Mouse (Mus musculus) layer of hippocampus, postnatal 25 days (tissue): ENCODE data around the gene Cyp2d9. TPM values are rescaled to one million over a fixed set of nuclear protein-coding genes. Genes with fewer than 3 reads are reported as not detected.
"Not testable (repeated sequence)": the region's sequence is repeated elsewhere in the genome, so short reads cannot be mapped to it uniquely, and the experiment has no call there.

Experiments
- DNase-seq, 2 experiments: peaks; one replicate each; pipeline ENCODE4 v3.0.0; 2022; ENCODE audit warnings: mixed read lengths in 2 of 2, low spot score in 1 of 2; ENCODE audit errors: extremely low spot score in 1 of 2
- microRNA-seq, 2 experiments: library from miRNA; unstranded; fragments of <30 nt; microRNA quantifications; one replicate each; pipeline ENCODE4 v1.2.0; 2021
- total RNA-seq, 2 experiments: library from RNA; stranded (reverse); gene quantifications; 2 replicates each; pipeline ENCODE4 v1.2.3; 2021

Cyp2d9 gene
- total RNA-seq, 2 experiments from 2014 or later: 0.22 TPM; not detected in 1

DNA sequence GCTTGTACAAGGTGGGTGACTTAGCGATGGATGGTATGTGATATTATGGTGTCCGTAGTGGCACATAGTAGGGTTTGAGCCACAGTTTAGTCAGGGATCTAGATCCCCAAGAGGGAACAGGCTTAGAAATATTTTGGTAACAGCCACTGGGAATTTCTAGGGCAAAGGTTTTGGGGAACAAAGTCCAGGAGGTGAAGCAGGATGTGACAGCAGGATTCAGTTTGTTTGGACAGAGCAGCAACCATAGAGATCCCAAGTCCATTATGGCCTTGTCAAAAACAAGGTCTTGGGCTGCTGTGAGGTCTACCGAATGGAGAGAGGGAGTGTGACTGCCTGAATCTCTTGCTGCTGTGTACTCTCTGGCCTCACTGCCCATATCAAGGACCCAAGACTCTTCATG is 10.4 kb downstream of the Cyp2d9 start:
- no peak for DNase-seq

GRCm38 (mm10) chr15:82445196-82445595 is 12.0 kb downstream of the Cyp2d9 start:
- no peak for DNase-seq

DNA sequence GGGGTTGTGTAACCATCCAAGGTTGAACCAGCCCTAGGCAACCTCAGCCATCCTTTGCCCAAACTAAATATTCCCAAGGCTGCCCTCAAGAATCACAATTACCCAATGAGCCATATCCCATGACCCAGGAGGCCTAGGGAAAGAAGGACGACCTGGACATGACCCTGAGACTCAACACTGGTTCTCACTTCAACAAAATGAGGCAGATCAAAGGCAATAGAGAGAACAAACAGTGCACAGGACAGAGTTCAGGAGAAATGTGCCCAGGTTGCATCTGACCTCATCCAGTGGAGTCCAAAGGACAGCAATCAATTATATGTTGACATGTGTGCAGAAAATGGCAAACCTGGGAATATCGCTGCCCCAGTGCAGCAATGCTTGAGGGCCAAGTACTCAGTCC is 16.8 kb downstream of the Cyp2d9 start:
- not testable (repeated sequence) for DNase-seq

DNA sequence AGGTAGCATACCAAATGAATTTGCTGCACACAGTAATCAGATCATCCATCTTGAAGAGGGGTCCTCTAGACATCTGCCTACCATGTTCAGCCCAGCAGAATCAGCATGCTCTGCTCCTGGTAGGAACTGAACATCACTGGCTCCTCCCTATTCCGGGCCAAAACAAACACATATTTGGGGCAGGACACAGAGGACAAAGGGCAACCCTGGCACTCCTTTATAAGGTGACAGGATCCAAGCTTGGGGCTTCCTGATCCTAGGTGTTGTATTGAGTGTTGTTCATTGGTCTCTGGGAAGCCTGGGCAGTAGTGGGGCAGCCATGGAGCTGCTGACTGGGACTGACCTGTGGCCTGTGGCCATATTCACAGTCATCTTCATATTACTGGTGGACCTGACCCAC is 18.9 kb downstream of the Cyp2d9 start:
- not testable (repeated sequence) for DNase-seq

GRCm38 (mm10) chr15:82453501-82453900 is 20.3 kb downstream of the Cyp2d9 start:
- not testable (repeated sequence) for DNase-seq

GRCm38 (mm10) chr15:82456086-82456790 is 23.0 kb downstream of the Cyp2d9 start:
- not testable (repeated sequence) for DNase-seq

- DNase-seq: no peak
Measured at GRCm38 (mm10) chr15:82457064-82458021, 24.1 kb downstream of the Cyp2d9 start.

- DNase-seq: not testable (repeated sequence)
Measured at GRCm38 (mm10) chr15:82459266-82459665, 26.0 kb downstream of the Cyp2d9 start.

GRCm38 (mm10) chr15:82464701-82465100 is 31.5 kb downstream of the Cyp2d9 start:
- no peak for DNase-seq

DNA sequence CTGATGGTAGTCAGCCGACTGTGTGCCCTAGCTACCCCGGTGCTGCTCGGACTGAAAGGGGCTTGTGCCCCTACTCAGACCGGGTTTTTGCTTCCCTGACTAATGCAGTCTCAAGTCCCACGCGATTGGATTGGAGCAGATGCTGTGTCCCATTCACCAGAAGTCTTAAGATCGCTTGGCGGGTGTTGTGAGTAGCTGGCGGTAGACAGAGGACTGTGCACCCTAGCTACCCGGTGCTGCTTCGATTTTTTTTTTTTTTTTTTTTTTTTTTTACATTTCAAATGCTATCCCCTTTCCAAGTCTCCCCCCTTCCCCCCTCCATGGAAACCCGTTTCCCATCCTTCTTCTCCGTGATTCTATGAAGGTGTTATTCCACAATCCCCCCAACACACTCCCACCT is 61.0 kb downstream of the Cyp2d9 start:
- DNase-seq: not testable (repeated sequence)

Small RNA genes within 50 kb of the gene (microRNA-seq; reads per million reads assigned to microRNA genes)
- gene Gm25990: 0 reads per million in 2 experiments
- gene Gm27331: 0 reads per million in 2 experiments
- 0 reads per million in 2 experiments for gene Gm27622
- 0 reads per million in 2 experiments for gene Gm27825
- 0 reads per million in 2 experiments for gene Mir7684

Other genes with a start within 250 kb of the Cyp2d9 start
- 1 to 10 TPM; 1.4 to 1.9 TPM for gene Shisa8, start 220.6 kb upstream of the Cyp2d9 start, total RNA-seq
- gene Tnfrsf13c, start 209.1 kb upstream of the Cyp2d9 start, total RNA-seq: under 1 TPM in 1 of 2 experiments, not detected in 1; 0.22 TPM
- gene Cenpm, start 188.7 kb upstream of the Cyp2d9 start, total RNA-seq: 1 to 10 TPM; 2.2 to 2.4 TPM
- gene 1500009C09Rik, start 181.0 kb upstream of the Cyp2d9 start, total RNA-seq: 100 to 1,000 TPM in 1 of 2 experiments, 10 to 100 TPM in 1; 98.3 to 111 TPM
- 100 to 1,000 TPM; 617 to 679 TPM for gene Sept3, start 158.5 kb upstream of the Cyp2d9 start, total RNA-seq
- not detected for gene Wbp2nl, start 134.5 kb upstream of the Cyp2d9 start, total RNA-seq
- gene Naga, start 94.5 kb upstream of the Cyp2d9 start, total RNA-seq: 10 to 100 TPM; 33.1 to 36.7 TPM
- under 1 TPM; 0.66 to 0.92 TPM for gene Pheta2, start 94.5 kb upstream of the Cyp2d9 start, total RNA-seq
- 100 to 1,000 TPM; 139 to 150 TPM for gene Smdt1, start 94.5 kb upstream of the Cyp2d9 start, total RNA-seq
- gene Ndufa6, start 79.1 kb upstream of the Cyp2d9 start, total RNA-seq: 100 to 1,000 TPM; 202 to 220 TPM
- gene Cyp2d22, start 53.2 kb upstream of the Cyp2d9 start, total RNA-seq: 10 to 100 TPM; 40.3 to 41.1 TPM
- under 1 TPM in 1 of 2 experiments, not detected in 1; 0.38 TPM for gene Cyp2d11, start 39.4 kb upstream of the Cyp2d9 start, total RNA-seq
- gene Cyp2d10, start 26.2 kb upstream of the Cyp2d9 start, total RNA-seq: not detected
- gene Cyp2d12, start 121.6 kb downstream of the Cyp2d9 start, total RNA-seq: not detected
- not detected for gene Cyp2d34, start 187.5 kb downstream of the Cyp2d9 start, total RNA-seq